Mouse (Mus musculus) liver, embryonic 11.5 days (tissue): ENCODE results near the gene Deup1. TPM values are rescaled to one million over a fixed set of nuclear protein-coding genes. Genes with fewer than 3 reads are reported as not detected.

Experiments used
- ATAC-seq: fragments of 200-750 bp; cut with Nextera tagmentation; replicated peaks from 2 replicates; pipeline ENCODE4 v1.8.0; 2017; ENCODE audit warnings: moderate number of reproducible peaks, mild to moderate bottlenecking, moderate TSS enrichment, moderate library complexity; ENCODE audit not compliant: low FRiP score
- DNase-seq: peaks from one replicate; pipeline ENCODE4 v3.0.0-alpha.2; 2017; ENCODE audit warnings: low spot score
- H3K27ac ChIP-seq: fragments of 300-500 bp; sonication (generic); 2 replicates; pipeline ENCODE4 v1.5.1; 2014; ENCODE audit warnings: mild to moderate bottlenecking, low read depth, low read length, control low read depth
- H3K27me3 ChIP-seq: fragments of 300-500 bp; sonication (generic); replicated peaks from 2 replicates; pipeline ENCODE4 v1.6.1; 2014; ENCODE audit warnings: low read length, mixed read lengths; ENCODE audit not compliant: control insufficient read depth, insufficient read depth
- H3K36me3 ChIP-seq: fragments of 300-500 bp; sonication (generic); 2 replicates; pipeline ENCODE4 v1.6.1; 2014; ENCODE audit warnings: mild to moderate bottlenecking, low read length, moderate library complexity, mixed read lengths; ENCODE audit not compliant: control insufficient read depth, insufficient read depth
- H3K4me1 ChIP-seq: fragments of 300-500 bp; sonication (generic); replicated peaks from 2 replicates; pipeline ENCODE4 v1.6.1; 2014; ENCODE audit warnings: low read length, mixed read lengths; ENCODE audit not compliant: control insufficient read depth, insufficient read depth
- H3K4me2 ChIP-seq: fragments of 300-500 bp; sonication (generic); 2 replicates; pipeline ENCODE4 v1.6.1; 2014; ENCODE audit warnings: mild to moderate bottlenecking, control low read depth, moderate library complexity
- H3K4me3 ChIP-seq: fragments of 300-500 bp; sonication (generic); 2 replicates; pipeline ENCODE4 v1.5.1; 2014; ENCODE audit warnings: low read depth, low read length, control low read depth
- H3K9ac ChIP-seq: fragments of 300-500 bp; sonication (generic); 2 replicates; pipeline ENCODE4 v1.6.1; 2014; ENCODE audit warnings: low read depth, low read length, control low read depth
- H3K9me3 ChIP-seq: fragments of 300-500 bp; sonication (generic); 2 replicates; pipeline ENCODE4 v1.6.1; 2016; ENCODE audit warnings: low read length, inconsistent platforms, mixed read lengths; ENCODE audit not compliant: control insufficient read depth
- WGBS: fragments of 180-500 bp; shearing (Covaris S2); extraction: QIAGEN DNeasy Blood & Tissue Kit; methylation state at CpG from one replicate; pipeline ENCODE4 v1.1.7; 2014; 5-methylcytosine and 5-hydroxymethylcytosine counted together
- polyA plus RNA-seq: library from polyadenylated mRNA; unstranded; fragments of >200 nt; fragmentation: Nextera tagmentation; extraction: Ambion mirVana; gene quantifications from 2 replicates; pipeline ENCODE4 v1.2.1, GENCODE M21; 2014

Gene Deup1
- polyA plus RNA-seq, 1 experiment from 2014 or later = 0.14 TPM

DNA sequence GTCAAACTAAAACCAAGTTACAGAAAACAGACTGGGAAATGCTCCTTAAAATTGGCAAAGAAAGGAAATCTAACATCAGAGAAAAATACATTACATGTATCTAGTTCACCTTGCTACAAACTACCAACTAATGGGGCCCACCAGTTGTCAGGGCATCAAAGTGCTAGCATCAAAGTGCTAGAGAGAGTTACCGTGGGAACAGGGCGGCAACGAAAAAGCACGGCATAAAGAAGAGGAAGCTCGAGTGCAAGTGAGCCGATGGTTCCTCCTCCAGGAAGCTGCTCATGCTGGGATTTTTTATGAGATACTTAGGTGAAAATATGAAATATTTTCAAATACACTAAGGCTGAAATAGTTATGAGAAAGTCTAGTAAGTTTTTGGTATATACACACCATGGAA, 47.6 kb downstream of the Deup1 start:
- H3K4me2 ChIP-seq = no peak overlapping the region
- H3K4me1 ChIP-seq = no peaks in the 10 kb centered on the region
- H3K4me3 ChIP-seq = no peak overlapping the region
- no peaks in the 10 kb centered on the region for H3K9me3 ChIP-seq
- no peak overlapping the region for H3K27ac ChIP-seq
- H3K27me3 ChIP-seq = no peaks in the 10 kb centered on the region
- 57% methylated on average over 6 of the region's 6 CpGs for WGBS
- no peak for DNase-seq
- H3K9ac ChIP-seq = no peak overlapping the region
- ATAC-seq = no peak
- H3K36me3 ChIP-seq = no peaks in the 10 kb centered on the region

GRCm38 (mm10) chr9:15578946-15579345, 48.8 kb downstream of the Deup1 start:
- ATAC-seq (no peak), DNase-seq (no peak)
- Histone ChIP-seq H3K36me3 (no peaks in the 10 kb centered on the region), H3K9me3 (no peaks in the 10 kb centered on the region), H3K9ac (no peak overlapping the region), H3K4me3 (no peak overlapping the region), H3K4me2 (no peak overlapping the region), H3K27me3 (no peaks in the 10 kb centered on the region), H3K4me1 (no peaks in the 10 kb centered on the region), H3K27ac (no peak overlapping the region)
- 85% methylated on average over 9 of the region's 9 CpGs for WGBS

DNA sequence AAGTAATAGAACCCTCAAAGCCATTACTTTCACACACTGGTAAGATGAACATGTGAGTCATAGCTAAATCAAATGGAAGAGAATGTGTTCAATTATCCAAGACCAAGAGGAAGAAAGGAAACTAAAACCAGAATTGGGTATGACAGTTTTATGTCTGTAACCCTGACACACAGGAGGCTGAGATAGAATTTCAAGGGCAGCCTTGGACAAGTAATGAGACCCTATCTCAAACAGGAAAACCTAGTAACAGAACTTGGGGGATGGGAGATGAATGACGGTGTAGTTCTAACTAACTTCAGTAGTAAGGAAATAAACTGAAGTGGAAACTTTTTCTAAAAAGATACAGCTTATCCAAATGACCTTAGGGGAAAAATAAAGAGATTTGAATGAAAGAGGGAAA, 49.3 kb downstream of the Deup1 start:
- no peak for DNase-seq
- H3K4me2 ChIP-seq = no peak overlapping the region
- 26% methylated on average over 1 of the region's 1 CpGs for WGBS
- no peak overlapping the region for H3K9ac ChIP-seq
- no peak overlapping the region for H3K4me3 ChIP-seq
- H3K36me3 ChIP-seq = no peaks in the 10 kb centered on the region
- ATAC-seq = no peak
- H3K27me3 ChIP-seq = no peaks in the 10 kb centered on the region
- no peaks in the 10 kb centered on the region for H3K9me3 ChIP-seq
- no peak overlapping the region for H3K27ac ChIP-seq
- no peaks in the 10 kb centered on the region for H3K4me1 ChIP-seq

GRCm38 (mm10) chr9:15574750-15575454, 52.8 kb downstream of the Deup1 start:
- Histone ChIP-seq H3K27ac (no peak overlapping the region), H3K4me3 (no peak overlapping the region), H3K4me1 (no peaks in the 10 kb centered on the region), H3K27me3 (no peaks in the 10 kb centered on the region), H3K36me3 (no peaks in the 10 kb centered on the region), H3K9ac (no peak overlapping the region), H3K4me2 (no peak overlapping the region), H3K9me3 (no peaks in the 10 kb centered on the region)
- 84% methylated on average over 13 of the region's 13 CpGs for WGBS
- ATAC-seq (no peak), DNase-seq (no peak)

DNA sequence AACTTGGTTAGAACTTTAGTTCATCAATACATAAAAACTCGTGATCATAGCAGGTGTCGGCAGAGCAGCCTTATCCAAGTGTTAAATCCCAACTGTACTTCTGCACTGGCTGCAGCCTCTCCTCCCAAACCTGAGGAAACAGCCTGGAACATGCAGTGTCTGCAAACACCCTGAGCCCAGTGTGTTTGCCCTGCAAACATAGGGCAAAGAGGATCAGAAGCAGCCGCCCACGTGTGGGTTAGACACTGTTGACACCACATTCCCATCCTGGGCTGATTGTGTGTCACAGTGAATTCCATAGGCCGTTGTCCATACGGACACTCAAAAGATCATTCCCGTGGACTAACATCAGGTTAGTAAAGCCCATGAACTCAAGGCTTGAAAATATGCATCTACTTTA, 65.4 kb downstream of the Deup1 start:
- Histone ChIP-seq H3K36me3 (no peaks in the 10 kb centered on the region), H3K27ac (no peak overlapping the region), H3K4me1 (no peaks in the 10 kb centered on the region), H3K27me3 (no peaks in the 10 kb centered on the region), H3K4me3 (no peak overlapping the region), H3K9ac (no peak overlapping the region), H3K9me3 (no peaks in the 10 kb centered on the region), H3K4me2 (no peak overlapping the region)
- WGBS = 72% methylated on average over 7 of the region's 7 CpGs
- ATAC-seq (peak; percentile 67; the same call in 1 of the 2 replicates), DNase-seq (no peak)

DNA sequence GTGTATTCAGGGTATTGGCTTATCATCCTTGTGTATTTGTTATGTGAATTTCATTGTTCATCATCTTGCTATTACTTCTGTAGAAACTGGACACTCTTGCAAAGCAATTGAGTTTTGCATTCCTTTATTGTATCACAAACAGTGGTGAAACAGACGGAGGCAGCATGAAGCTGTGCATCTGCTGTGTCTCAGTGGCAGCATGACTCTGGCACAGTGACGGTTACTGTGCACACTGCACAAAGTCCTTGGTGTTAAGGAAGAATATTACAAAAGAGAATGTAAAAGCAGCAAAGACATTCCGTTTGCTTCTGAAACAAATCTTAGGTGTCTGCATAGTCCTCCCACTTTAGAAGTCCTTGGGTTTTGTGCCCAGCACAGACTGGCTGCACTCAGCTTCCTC, 67.3 kb downstream of the Deup1 start:
- H3K27ac ChIP-seq = no peak overlapping the region
- no peak overlapping the region for H3K4me3 ChIP-seq
- no peak for DNase-seq
- no peaks in the 10 kb centered on the region for H3K4me1 ChIP-seq
- H3K4me2 ChIP-seq = no peak overlapping the region
- no peak for ATAC-seq
- H3K36me3 ChIP-seq = no peaks in the 10 kb centered on the region
- H3K9me3 ChIP-seq = no peaks in the 10 kb centered on the region
- H3K27me3 ChIP-seq = no peaks in the 10 kb centered on the region
- no peak overlapping the region for H3K9ac ChIP-seq
- WGBS = 75% methylated on average over 3 of the region's 3 CpGs

GRCm38 (mm10) chr9:15553322-15553721, 74.4 kb downstream of the Deup1 start:
- H3K27me3 ChIP-seq = no peaks in the 10 kb centered on the region
- H3K9me3 ChIP-seq = no peaks in the 10 kb centered on the region
- H3K4me3 ChIP-seq = no peak overlapping the region
- no peaks in the 10 kb centered on the region; the same call in 1 of the 2 replicates for H3K4me1 ChIP-seq
- no peaks in the 10 kb centered on the region; the same call in 1 of the 2 replicates for H3K36me3 ChIP-seq
- no peak overlapping the region for H3K9ac ChIP-seq
- ATAC-seq (no peak), DNase-seq (no peak)
- no peak overlapping the region for H3K27ac ChIP-seq
- WGBS = 87% methylated on average over 8 of the region's 8 CpGs
- no peak overlapping the region for H3K4me2 ChIP-seq

- H3K4me1 ChIP-seq = no peaks in the 10 kb centered on the region; the same call in 1 of the 2 replicates
- no peak overlapping the region for H3K9ac ChIP-seq
- H3K27me3 ChIP-seq = no peaks in the 10 kb centered on the region
- DNase-seq = no peak
- H3K4me3 ChIP-seq = no peak overlapping the region
- H3K9me3 ChIP-seq = no peaks in the 10 kb centered on the region
- H3K36me3 ChIP-seq = no peaks in the 10 kb centered on the region; the same call in 1 of the 2 replicates
- no peak for ATAC-seq
- no peak overlapping the region for H3K4me2 ChIP-seq
- no peak overlapping the region for H3K27ac ChIP-seq
- 74% methylated on average over 15 of the region's 15 CpGs for WGBS
Observed at GRCm38 (mm10) chr9:15551933-15552851, 75.5 kb downstream of the Deup1 start.
